Mouse (Mus musculus) forebrain, postnatal 0 days (tissue): ENCODE results near the gene Rapgef2. TPM values are rescaled to one million over a fixed set of nuclear protein-coding genes. Genes with fewer than 3 reads are reported as not detected.

Experiments used
- ATAC-seq: fragments of 200-750 bp; cut with Nextera tagmentation; 2 replicates; pipeline ENCODE4 v1.8.0; 2017; ENCODE audit warnings: mild to moderate bottlenecking, moderate library complexity
- DNase-seq: peaks from one replicate; pipeline ENCODE4 v3.0.0-alpha.2; 2015
- H3K27ac ChIP-seq: fragments of 300-500 bp; sonication (generic); 2 replicates; pipeline ENCODE4 v1.5.1; 2014; ENCODE audit warnings: low read depth, mild to moderate bottlenecking, antibody characterized with exemption, low read length, moderate library complexity, mixed read lengths
- H3K27me3 ChIP-seq: fragments of 300-500 bp; sonication (generic); 2 replicates; pipeline ENCODE4 v1.6.1; 2014; ENCODE audit warnings: mild to moderate bottlenecking, low read length, mixed read lengths; ENCODE audit not compliant: insufficient read depth
- H3K36me3 ChIP-seq: fragments of 300-500 bp; sonication (generic); 2 replicates; pipeline ENCODE4 v1.6.1; 2014; ENCODE audit warnings: mild to moderate bottlenecking, moderate library complexity; ENCODE audit not compliant: insufficient read depth
- H3K4me1 ChIP-seq: fragments of 300-500 bp; sonication (generic); 2 replicates; pipeline ENCODE4 v1.6.1; 2014; ENCODE audit warnings: antibody characterized with exemption; ENCODE audit not compliant: insufficient read depth
- H3K4me2 ChIP-seq: fragments of 300-500 bp; sonication (generic); 2 replicates; pipeline ENCODE4 v1.6.1; 2014; ENCODE audit warnings: low read depth, mild to moderate bottlenecking, moderate library complexity
- H3K4me3 ChIP-seq: fragments of 300-500 bp; sonication (generic); 2 replicates; pipeline ENCODE4 v1.5.1; 2014; ENCODE audit warnings: low read depth, low read length, mixed read lengths
- H3K9ac ChIP-seq: fragments of 300-500 bp; sonication (generic); 2 replicates; pipeline ENCODE4 v1.6.1; 2014; ENCODE audit warnings: mild to moderate bottlenecking
- H3K9me3 ChIP-seq: fragments of 300-500 bp; sonication (generic); 2 replicates; pipeline ENCODE4 v1.6.1; 2016; ENCODE audit warnings: low read length
- CTCF ChIP-seq: sonication (generic); IDR thresholded peaks from 2 replicates; pipeline ENCODE4 v1.5.1; 2016; ENCODE audit warnings: antibody characterized with exemption, control low read depth, low read depth
- WGBS: fragments of 180-500 bp; shearing (Covaris S2); extraction: QIAGEN DNeasy Blood & Tissue Kit; methylation state at CpG from one replicate; pipeline ENCODE4 v1.1.7; 2014; 5-methylcytosine and 5-hydroxymethylcytosine counted together
- polyA plus RNA-seq: library from polyadenylated mRNA; unstranded; fragments of >200 nt; fragmentation: Nextera tagmentation; extraction: Ambion mirVana; gene quantifications from 2 replicates; pipeline ENCODE4 v1.2.1, GENCODE M21; 2015
- total RNA-seq: library from RNA; depleted of rRNA; stranded (reverse); fragments of >200 nt; gene quantifications from 2 replicates; pipeline ENCODE4 v1.2.3, GENCODE M21; 2014

Rapgef2 gene
- total and polyA plus RNA-seq, 2 experiments from 2014 or later, result 8.9 to 61.5 TPM

GRCm38 (mm10) chr3:79079076-79079475 lies 207.2 kb downstream of the Rapgef2 start:
- Histone ChIP-seq H3K4me1 (no peaks in the 10 kb centered on the region), H3K36me3 (peaks cover 56% of the 10 kb centered on the region), H3K4me2 (no peak overlapping the region), H3K27ac (no peak overlapping the region), H3K27me3 (no peaks in the 10 kb centered on the region), H3K4me3 (no peak overlapping the region), H3K9me3 (no peaks in the 10 kb centered on the region), H3K9ac (no peak overlapping the region)
- ATAC-seq (no peak), DNase-seq (no peak)
- TF ChIP-seq CTCF, result no peak
- WGBS, result 80% methylated on average over 3 of the region's 3 CpGs

GRCm38 (mm10) chr3:79074970-79075369 lies 211.3 kb downstream of the Rapgef2 start:
- no peaks in the 10 kb centered on the region for H3K4me1 ChIP-seq
- no peak for TF ChIP-seq CTCF

GRCm38 (mm10) chr3:79073541-79074244 lies 212.6 kb downstream of the Rapgef2 start:
- DNase-seq (no peak), ATAC-seq (no peak)
- no peaks in the 10 kb centered on the region for H3K27me3 ChIP-seq
- no peak overlapping the region for H3K9ac ChIP-seq
- H3K4me2 ChIP-seq, result no peak overlapping the region
- peaks cover 39% of the 10 kb centered on the region for H3K36me3 ChIP-seq
- H3K27ac ChIP-seq, result no peak overlapping the region
- no peaks in the 10 kb centered on the region for H3K4me1 ChIP-seq
- no peak for TF ChIP-seq CTCF
- no peaks in the 10 kb centered on the region for H3K9me3 ChIP-seq
- no peak overlapping the region for H3K4me3 ChIP-seq
- WGBS, result 89% methylated on average over 13 of the region's 13 CpGs

More at GRCm38 (mm10) chr3:79074970-79075369, 211.3 kb downstream of the Rapgef2 start:
- no peak for DNase-seq
- H3K36me3 ChIP-seq, result peaks cover 34% of the 10 kb centered on the region
- no peak overlapping the region for H3K9ac ChIP-seq
- H3K27ac ChIP-seq, result no peak overlapping the region
- no peaks in the 10 kb centered on the region for H3K27me3 ChIP-seq
- H3K4me3 ChIP-seq, result no peak overlapping the region
- H3K4me2 ChIP-seq, result no peak overlapping the region
- H3K9me3 ChIP-seq, result no peaks in the 10 kb centered on the region
- ATAC-seq, result no peak
- WGBS, result 89% methylated on average over 3 of the region's 3 CpGs

GRCm38 (mm10) chr3:79071561-79071960 lies 214.8 kb downstream of the Rapgef2 start:
- 65% methylated on average over 5 of the region's 7 CpGs for WGBS
- no peak for ATAC-seq
- H3K4me3 ChIP-seq, result no peak overlapping the region
- no peak for DNase-seq
- H3K9me3 ChIP-seq, result no peaks in the 10 kb centered on the region
- no peak overlapping the region for H3K4me2 ChIP-seq
- peaks cover 38% of the 10 kb centered on the region for H3K36me3 ChIP-seq
- H3K27ac ChIP-seq, result no peak overlapping the region
- no peak for TF ChIP-seq CTCF
- no peaks in the 10 kb centered on the region for H3K27me3 ChIP-seq
- no peak overlapping the region for H3K9ac ChIP-seq
- no peaks in the 10 kb centered on the region for H3K4me1 ChIP-seq

- no peak overlapping the region for H3K27ac ChIP-seq
- H3K27me3 ChIP-seq, result no peaks in the 10 kb centered on the region
- no peaks in the 10 kb centered on the region for H3K4me1 ChIP-seq
- no peak for DNase-seq
- no peak overlapping the region for H3K4me3 ChIP-seq
- ATAC-seq, result no peak
- peaks cover 47% of the 10 kb centered on the region for H3K36me3 ChIP-seq
- 87% methylated on average over 10 of the region's 10 CpGs for WGBS
- H3K9me3 ChIP-seq, result no peaks in the 10 kb centered on the region
- TF ChIP-seq CTCF, result no peak
- no peak overlapping the region for H3K9ac ChIP-seq
- no peak overlapping the region for H3K4me2 ChIP-seq
These were observed 216.4 kb downstream of the Rapgef2 start for GRCm38 (mm10) chr3:79069891-79070290.

GRCm38 (mm10) chr3:79068976-79069375 lies 217.3 kb downstream of the Rapgef2 start:
- no peak for TF ChIP-seq CTCF
- no peak overlapping the region for H3K9ac ChIP-seq
- DNase-seq (no peak), ATAC-seq (no peak)
- H3K4me1 ChIP-seq, result no peaks in the 10 kb centered on the region
- H3K36me3 ChIP-seq, result peaks cover 48% of the 10 kb centered on the region
- no peaks in the 10 kb centered on the region for H3K9me3 ChIP-seq
- WGBS, result 85% methylated on average over 11 of the region's 11 CpGs
- no peaks in the 10 kb centered on the region for H3K27me3 ChIP-seq
- no peak overlapping the region for H3K4me2 ChIP-seq
- no peak overlapping the region for H3K4me3 ChIP-seq
- no peak overlapping the region for H3K27ac ChIP-seq

- Histone ChIP-seq H3K4me3 (no peak overlapping the region), H3K4me1 (no peaks in the 10 kb centered on the region), H3K9me3 (no peaks in the 10 kb centered on the region), H3K27ac (no peak overlapping the region), H3K36me3 (peaks cover 47% of the 10 kb centered on the region), H3K9ac (no peak overlapping the region), H3K4me2 (no peak overlapping the region), H3K27me3 (no peaks in the 10 kb centered on the region)
- no peak for TF ChIP-seq CTCF
- DNase-seq (no peak), ATAC-seq (peak; percentile 8; the same call in 1 of the 2 replicates)
- 92% methylated on average over 28 of the region's 28 CpGs for WGBS
These were observed 219.8 kb downstream of the Rapgef2 start for GRCm38 (mm10) chr3:79066455-79067055.
